Mouse (Mus musculus) Muller cell, postnatal 12 days (primary cell): ENCODE measurements at regions not wholly inside any gene's neighbourhood (a gene's known extent, or its start where the extent isn't known, plus 50 kb on each side); places are given as distances from the start of the nearest gene placed in this dataset.
A peak's percentile ranks its signal among the peaks of the same experiment; 100 is the strongest.

Experiments
- DNase-seq: peaks from one replicate; pipeline ENCODE4 v3.0.0-alpha.2; 2015; ENCODE audit errors: inconsistent ontology term

- DNase-seq, result peak; percentile 96
These were observed 402.2 kb upstream of the Smim15 start for GRCm38 (mm10) chr13:107641926-107642657.

- no peak for DNase-seq
These were observed 404.6 kb upstream of the Smim15 start for GRCm38 (mm10) chr13:107639620-107640019.

- no peak for DNase-seq
These were observed 407.0 kb upstream of the Smim15 start for GRCm38 (mm10) chr13:107637269-107637668.

- DNase-seq, result peak; percentile 71
These were observed 409.1 kb upstream of the Smim15 start for GRCm38 (mm10) chr13:107635114-107635513.

- no peak for DNase-seq
These were observed 417.2 kb upstream of the Smim15 start for GRCm38 (mm10) chr13:107627073-107627472.

GRCm38 (mm10) chr13:107626670-107627069, 417.6 kb upstream of the Smim15 start:
- DNase-seq, result no peak

GRCm38 (mm10) chr13:107621337-107621736, 422.9 kb upstream of the Smim15 start:
- DNase-seq, result no peak

GRCm38 (mm10) chr13:107620887-107621286, 423.4 kb upstream of the Smim15 start:
- DNase-seq, result no peak

GRCm38 (mm10) chr13:107620210-107620609, 424.0 kb upstream of the Smim15 start:
- no peak for DNase-seq

GRCm38 (mm10) chr13:107619430-107619927, 424.8 kb upstream of the Smim15 start:
- DNase-seq, result peak; percentile 86

- no peak for DNase-seq
These were observed 425.3 kb upstream of the Smim15 start for GRCm38 (mm10) chr13:107618796-107619429.

- DNase-seq, result no peak
These were observed 425.9 kb upstream of the Smim15 start for GRCm38 (mm10) chr13:107618369-107618771.

- peak; percentile 64 for DNase-seq
These were observed 426.7 kb upstream of the Smim15 start for GRCm38 (mm10) chr13:107617582-107617981.

- DNase-seq, result no peak
These were observed 427.5 kb upstream of the Smim15 start for GRCm38 (mm10) chr13:107616775-107617174.

GRCm38 (mm10) chr13:107608996-107609503, 435.2 kb upstream of the Smim15 start:
- DNase-seq, result no peak

GRCm38 (mm10) chr13:107607294-107607693, 437.0 kb upstream of the Smim15 start:
- DNase-seq, result peak; percentile 78

- DNase-seq, result no peak
These were observed 442.1 kb upstream of the Smim15 start for GRCm38 (mm10) chr13:107602149-107602548.

GRCm38 (mm10) chr13:107601132-107601439, 443.2 kb upstream of the Smim15 start:
- DNase-seq, result no peak

GRCm38 (mm10) chr13:107600331-107601131, 443.7 kb upstream of the Smim15 start:
- DNase-seq, result peak; percentile 54

GRCm38 (mm10) chr13:107599094-107599644, 445.1 kb upstream of the Smim15 start:
- DNase-seq, result no peak

GRCm38 (mm10) chr13:107598391-107598790, 445.9 kb upstream of the Smim15 start:
- peak; percentile 86 for DNase-seq

GRCm38 (mm10) chr13:107597217-107597616, 447.0 kb upstream of the Smim15 start:
- DNase-seq, result no peak
